Mouse (Mus musculus) hindbrain, embryonic 11.5 days (tissue): ENCODE measurements around the gene Pdzd2. TPM values are rescaled to one million over a fixed set of nuclear protein-coding genes. Genes with fewer than 3 reads are reported as not detected.

Experiments
- ATAC-seq: fragments of 200-750 bp; cut with Nextera tagmentation; 2 replicates; pipeline ENCODE4 v1.8.0; 2017; ENCODE audit warnings: mild to moderate bottlenecking, moderate TSS enrichment, moderate library complexity; ENCODE audit not compliant: low FRiP score
- DNase-seq: peaks from one replicate; pipeline ENCODE4 v3.0.0-alpha.2; 2015; ENCODE audit warnings: low spot score
- H3K27ac ChIP-seq: fragments of 300-500 bp; sonication (generic); 2 replicates; pipeline ENCODE4 v1.5.1; 2014; ENCODE audit warnings: mild to moderate bottlenecking, low read depth, low read length
- H3K27me3 ChIP-seq: fragments of 300-500 bp; sonication (generic); 2 replicates; pipeline ENCODE4 v1.6.1; 2014; ENCODE audit warnings: mild to moderate bottlenecking, low read length, moderate library complexity, mixed read lengths; ENCODE audit not compliant: control insufficient read depth, insufficient read depth
- H3K36me3 ChIP-seq: fragments of 300-500 bp; sonication (generic); 2 replicates; pipeline ENCODE4 v1.6.1; 2014; ENCODE audit warnings: mild to moderate bottlenecking, low read length, moderate library complexity, mixed read lengths; ENCODE audit not compliant: control insufficient read depth, insufficient read depth
- H3K4me1 ChIP-seq: fragments of 300-500 bp; sonication (generic); replicated peaks from 2 replicates; pipeline ENCODE4 v1.6.1; 2014; ENCODE audit warnings: low read length, mixed read lengths; ENCODE audit not compliant: control insufficient read depth, insufficient read depth
- H3K4me2 ChIP-seq: fragments of 300-500 bp; sonication (generic); replicated peaks from 2 replicates; pipeline ENCODE4 v1.6.1; 2014; ENCODE audit warnings: mild to moderate bottlenecking, low read depth, low read length
- H3K4me3 ChIP-seq: fragments of 300-500 bp; sonication (generic); 2 replicates; pipeline ENCODE4 v1.5.1; 2014; ENCODE audit warnings: low read depth, low read length
- H3K9ac ChIP-seq: fragments of 300-500 bp; sonication (generic); 2 replicates; pipeline ENCODE4 v1.6.1; 2014; ENCODE audit warnings: low read depth, low read length
- H3K9me3 ChIP-seq: fragments of 300-500 bp; sonication (generic); 2 replicates; pipeline ENCODE4 v1.6.1; 2016; ENCODE audit warnings: low read length; ENCODE audit not compliant: control insufficient read depth
- WGBS: fragments of 180-500 bp; shearing (Covaris S2); extraction: QIAGEN DNeasy Blood & Tissue Kit; methylation state at CpG from one replicate; pipeline ENCODE4 v1.1.7; 2014; 5-methylcytosine and 5-hydroxymethylcytosine counted together
- polyA plus RNA-seq: library from polyadenylated mRNA; unstranded; fragments of >200 nt; fragmentation: Nextera tagmentation; extraction: Ambion mirVana; gene quantifications from 2 replicates; pipeline ENCODE4 v1.2.1, GENCODE M21; 2014

Pdzd2 gene
- polyA plus RNA-seq, 1 experiment from 2014 or later = 5.5 TPM

DNA sequence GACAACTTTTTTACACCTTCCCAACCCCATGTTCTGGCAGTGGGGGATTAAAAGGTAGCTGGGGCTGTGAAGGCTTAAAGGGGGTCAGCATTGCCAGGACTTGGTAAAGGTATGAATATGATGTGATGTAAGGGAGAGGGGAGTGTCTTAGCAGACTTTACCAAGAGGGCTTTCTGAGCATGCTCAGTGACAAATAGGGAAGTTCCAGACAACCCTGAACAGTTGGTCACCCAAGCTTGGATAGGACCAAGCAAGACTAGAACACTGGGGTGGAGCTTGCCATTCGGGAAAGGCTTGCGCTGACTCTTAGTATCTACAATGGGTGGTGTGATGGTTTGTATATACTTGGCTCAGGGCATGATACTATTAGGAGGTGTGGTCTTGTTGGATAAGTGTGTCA lies 286.4 kb downstream of the Pdzd2 start:
- 90% methylated on average over 2 of the region's 2 CpGs for WGBS
- Histone ChIP-seq H3K4me1 (no peaks in the 10 kb centered on the region), H3K36me3 (no peaks in the 10 kb centered on the region), H3K27ac (no peak overlapping the region), H3K9ac (no peak overlapping the region), H3K4me2 (no peak overlapping the region), H3K9me3 (no peaks in the 10 kb centered on the region), H3K4me3 (no peak overlapping the region), H3K27me3 (no peaks in the 10 kb centered on the region)
- DNase-seq (no peak), ATAC-seq (no peak)

DNA sequence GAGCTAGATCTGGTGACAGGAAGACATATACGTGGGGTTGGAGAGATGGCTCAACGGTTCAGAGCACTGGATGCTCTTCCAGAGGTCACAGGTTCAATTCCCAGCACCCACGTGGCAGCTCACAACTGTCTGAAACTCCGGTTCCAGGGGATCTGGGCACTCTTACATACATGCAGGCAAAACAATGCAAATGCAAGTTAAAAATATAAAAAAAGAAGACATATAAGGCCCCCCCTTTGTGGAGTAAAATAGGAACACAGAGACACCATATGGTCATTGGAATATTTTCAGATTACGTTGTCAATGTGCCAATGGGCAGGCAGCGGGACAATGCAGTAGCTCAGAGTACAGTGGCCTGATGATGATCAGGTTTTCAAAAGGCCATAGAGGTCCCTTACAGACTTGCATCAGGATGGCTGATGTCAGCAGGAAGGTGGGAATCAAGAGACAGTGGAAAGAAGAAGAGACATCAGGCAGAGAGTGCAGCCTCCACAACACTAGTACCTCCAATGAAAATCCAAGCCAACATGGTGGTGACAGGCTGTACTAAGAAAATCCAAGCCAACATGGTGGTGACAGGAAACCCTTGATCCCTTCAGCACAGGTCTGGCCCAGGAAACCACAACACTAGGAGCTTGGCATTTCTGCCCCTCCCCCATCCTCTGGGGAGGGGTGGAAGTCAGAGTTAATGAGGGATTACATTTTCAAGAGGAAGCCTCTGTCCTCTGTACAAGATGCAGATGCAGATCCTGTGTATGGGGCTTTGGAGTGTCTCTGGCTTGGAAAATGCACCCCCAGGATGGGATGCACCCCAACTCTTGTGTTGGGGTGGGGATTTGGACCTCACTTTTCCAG lies 287.4 kb downstream of the Pdzd2 start:
- H3K9ac ChIP-seq = no peak overlapping the region
- no peaks in the 10 kb centered on the region for H3K36me3 ChIP-seq
- DNase-seq = no peak
- ATAC-seq = no peak
- H3K4me2 ChIP-seq = no peak overlapping the region
- H3K27ac ChIP-seq = no peak overlapping the region
- 89% methylated on average over 6 of the region's 6 CpGs for WGBS
- H3K4me1 ChIP-seq = no peaks in the 10 kb centered on the region
- H3K9me3 ChIP-seq = no peaks in the 10 kb centered on the region
- no peaks in the 10 kb centered on the region for H3K27me3 ChIP-seq
- H3K4me3 ChIP-seq = no peak overlapping the region

DNA sequence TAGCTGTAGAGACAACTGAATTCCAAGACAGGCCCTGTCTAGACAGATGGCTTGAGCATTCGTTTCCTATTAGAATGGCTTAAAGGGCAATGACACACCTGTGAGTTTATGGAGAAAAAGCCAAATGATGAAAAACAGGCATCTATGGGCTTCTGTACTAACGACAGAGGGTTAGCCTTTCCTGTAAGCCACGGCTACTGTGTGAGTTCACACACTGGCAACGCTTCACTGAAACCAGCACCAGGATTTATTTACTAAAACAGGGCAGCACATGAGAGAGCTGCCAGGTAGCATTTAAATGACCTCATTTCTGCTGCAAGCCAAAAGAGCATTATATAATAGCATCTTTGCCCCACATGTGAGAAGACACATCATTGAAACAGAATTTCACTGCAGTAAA lies 288.3 kb downstream of the Pdzd2 start:
- no peaks in the 10 kb centered on the region for H3K27me3 ChIP-seq
- H3K9ac ChIP-seq = no peak overlapping the region
- no peak overlapping the region for H3K27ac ChIP-seq
- no peaks in the 10 kb centered on the region for H3K4me1 ChIP-seq
- WGBS = 83% methylated on average over 4 of the region's 4 CpGs
- ATAC-seq (no peak), DNase-seq (no peak)
- no peak overlapping the region for H3K4me2 ChIP-seq
- no peaks in the 10 kb centered on the region for H3K9me3 ChIP-seq
- H3K36me3 ChIP-seq = no peaks in the 10 kb centered on the region
- H3K4me3 ChIP-seq = no peak overlapping the region

DNA sequence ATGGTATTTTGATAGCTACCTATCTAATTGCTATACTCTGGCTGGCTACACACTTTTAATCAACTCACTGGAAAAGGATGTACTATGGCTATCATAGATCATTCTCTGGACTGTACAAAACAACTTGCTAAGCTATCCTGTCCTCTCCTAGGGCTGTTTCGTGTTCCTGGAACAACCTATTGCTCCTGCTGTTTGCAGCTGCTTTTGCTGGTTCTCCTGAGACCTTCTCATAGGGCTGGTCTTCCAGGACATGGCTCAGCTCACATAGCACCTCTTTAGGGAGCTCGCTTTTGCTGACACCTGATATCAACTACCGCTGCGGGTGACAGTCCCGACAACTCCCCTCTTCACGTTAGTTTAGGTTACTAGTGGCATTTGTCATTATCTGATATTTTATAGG lies 288.9 kb downstream of the Pdzd2 start:
- no peak for DNase-seq
- WGBS = 91% methylated on average over 6 of the region's 6 CpGs
- H3K27ac ChIP-seq = no peak overlapping the region

DNA sequence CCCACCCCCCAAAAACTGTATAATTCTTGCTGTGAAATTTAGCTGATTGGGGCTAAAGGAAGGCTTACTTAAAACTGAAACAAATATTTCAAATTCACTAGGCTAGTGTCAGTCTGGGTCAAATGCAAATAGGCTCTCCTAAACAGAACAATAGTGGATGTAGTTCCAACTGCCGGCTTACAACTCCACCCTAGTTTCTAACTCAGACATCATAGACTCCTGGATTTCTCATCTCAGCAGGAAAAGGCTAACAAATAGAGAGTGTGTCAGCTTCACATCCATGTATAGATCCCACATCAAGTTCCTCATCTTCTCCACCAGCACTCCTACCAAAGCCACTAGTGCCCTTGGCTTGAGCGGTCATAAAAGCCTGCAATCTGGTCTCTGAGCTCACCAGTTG lies 290.4 kb downstream of the Pdzd2 start:
- Histone ChIP-seq H3K27me3 (no peaks in the 10 kb centered on the region), H3K4me3 (no peak overlapping the region), H3K36me3 (no peaks in the 10 kb centered on the region), H3K9ac (no peak overlapping the region), H3K9me3 (no peaks in the 10 kb centered on the region), H3K4me1 (no peaks in the 10 kb centered on the region), H3K4me2 (no peak overlapping the region), H3K27ac (no peak overlapping the region)
- ATAC-seq = no peak
- 72% methylated on average over 2 of the region's 2 CpGs for WGBS
- DNase-seq = no peak

More for the DNA sequence above, 288.9 kb downstream of the Pdzd2 start:
- Histone ChIP-seq H3K36me3 (no peaks in the 10 kb centered on the region), H3K27me3 (no peaks in the 10 kb centered on the region), H3K4me2 (no peak overlapping the region), H3K9me3 (no peaks in the 10 kb centered on the region), H3K9ac (no peak overlapping the region), H3K4me3 (no peak overlapping the region), H3K4me1 (no peaks in the 10 kb centered on the region)
- ATAC-seq = no peak

DNA sequence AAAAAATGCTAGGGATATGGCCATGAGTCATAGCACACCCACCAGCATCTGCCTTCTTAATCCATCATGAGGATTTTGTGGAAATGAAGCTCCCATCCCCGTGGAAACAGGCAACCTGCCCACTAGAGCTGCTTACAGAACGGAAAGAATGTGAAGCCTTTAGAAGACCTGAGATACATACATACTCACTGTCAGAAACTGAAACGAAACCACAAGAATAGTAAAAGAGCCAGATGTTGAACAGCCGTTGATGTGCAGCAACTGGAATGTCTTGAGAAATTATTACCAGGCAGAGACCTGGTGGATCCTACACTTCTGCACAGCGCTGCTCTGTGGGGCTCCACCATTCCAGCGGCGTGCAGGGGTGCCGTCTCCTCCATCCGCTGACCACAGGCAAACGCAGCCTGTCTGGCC lies 292.7 kb downstream of the Pdzd2 start:
- WGBS = 78% methylated on average over 10 of the region's 10 CpGs
- Histone ChIP-seq H3K27me3 (no peaks in the 10 kb centered on the region), H3K9me3 (no peaks in the 10 kb centered on the region), H3K4me2 (no peak overlapping the region), H3K4me1 (no peaks in the 10 kb centered on the region), H3K36me3 (no peaks in the 10 kb centered on the region), H3K4me3 (no peak overlapping the region), H3K27ac (no peak overlapping the region), H3K9ac (no peak overlapping the region)
- no peak for ATAC-seq
- DNase-seq = no peak

DNA sequence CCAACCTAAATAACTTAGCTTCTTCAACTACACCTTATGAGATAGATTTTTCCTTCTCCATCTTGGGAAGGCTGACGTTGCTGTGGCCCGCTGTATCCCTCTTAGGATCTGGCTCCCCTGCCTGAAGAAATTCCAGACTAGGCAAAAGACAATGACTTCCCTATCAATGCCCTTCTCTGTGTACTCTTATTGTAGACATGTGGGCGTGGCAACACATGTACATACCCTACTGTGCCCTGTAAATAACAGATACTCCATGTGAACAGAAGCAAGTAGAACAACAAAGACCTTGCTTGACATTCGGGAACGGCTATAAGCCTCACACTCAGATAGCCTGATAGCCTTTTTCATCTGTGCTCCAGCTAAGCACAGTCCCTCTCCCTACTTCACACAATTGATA lies 295.2 kb downstream of the Pdzd2 start:
- no peak for ATAC-seq
- H3K27ac ChIP-seq = no peak overlapping the region
- WGBS = 73% methylated on average over 5 of the region's 5 CpGs
- no peaks in the 10 kb centered on the region for H3K9me3 ChIP-seq
- H3K9ac ChIP-seq = no peak overlapping the region
- DNase-seq = no peak
- H3K4me3 ChIP-seq = no peak overlapping the region
- no peak overlapping the region for H3K4me2 ChIP-seq
- H3K27me3 ChIP-seq = no peaks in the 10 kb centered on the region
- no peaks in the 10 kb centered on the region for H3K36me3 ChIP-seq
- H3K4me1 ChIP-seq = no peaks in the 10 kb centered on the region

DNA sequence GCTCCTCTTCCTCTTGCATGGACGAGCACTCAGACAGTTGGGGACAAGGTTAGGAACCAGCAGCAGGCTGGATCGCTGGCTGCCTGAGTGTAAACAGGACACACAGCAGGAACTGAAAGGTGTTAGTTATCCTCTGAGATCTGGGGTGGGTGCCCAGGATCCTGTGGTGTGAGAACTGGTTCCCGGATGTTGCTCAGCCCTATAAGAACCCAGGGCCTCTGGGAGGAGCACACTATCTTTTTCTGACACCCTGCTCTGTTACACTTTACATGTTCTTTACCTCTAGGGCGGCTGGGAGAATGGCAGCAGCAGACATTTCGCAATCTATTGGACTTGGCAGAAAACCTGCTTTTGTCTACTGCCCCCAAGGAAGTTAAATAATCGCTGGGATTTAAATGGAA lies 300.4 kb downstream of the Pdzd2 start:
- no peak for DNase-seq
- Histone ChIP-seq H3K4me1 (no peaks in the 10 kb centered on the region), H3K9me3 (no peaks in the 10 kb centered on the region), H3K9ac (no peak overlapping the region), H3K27ac (no peak overlapping the region), H3K27me3 (no peaks in the 10 kb centered on the region), H3K4me2 (no peak overlapping the region), H3K4me3 (no peak overlapping the region), H3K36me3 (no peaks in the 10 kb centered on the region)
- WGBS = 67% methylated on average over 6 of the region's 6 CpGs
- ATAC-seq = no peak

DNA sequence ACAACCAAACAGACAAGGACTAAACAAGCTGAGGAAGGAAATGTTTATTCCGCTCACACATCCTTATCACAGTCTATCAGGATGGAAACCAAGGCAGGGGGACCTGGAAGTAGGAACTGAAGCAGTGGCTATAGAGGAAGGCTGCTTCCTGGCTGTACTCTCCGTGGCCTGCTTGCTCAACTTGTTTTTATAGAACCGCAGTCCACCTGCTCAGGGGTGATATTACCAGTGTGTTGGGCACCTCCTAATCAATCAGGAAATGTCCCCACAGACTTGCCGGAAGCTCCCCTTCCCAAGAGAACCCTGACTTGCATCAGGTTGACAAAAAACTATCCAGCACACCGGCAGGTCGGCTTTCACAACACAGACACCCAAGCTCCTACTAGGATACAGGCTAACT lies 301.0 kb downstream of the Pdzd2 start:
- no peak overlapping the region for H3K27ac ChIP-seq
- H3K36me3 ChIP-seq = no peaks in the 10 kb centered on the region
- H3K4me2 ChIP-seq = no peak overlapping the region
- H3K9me3 ChIP-seq = no peaks in the 10 kb centered on the region
- H3K27me3 ChIP-seq = no peaks in the 10 kb centered on the region
- no peaks in the 10 kb centered on the region for H3K4me1 ChIP-seq
- 74% methylated on average over 6 of the region's 6 CpGs for WGBS
- no peak for DNase-seq
- no peak overlapping the region for H3K4me3 ChIP-seq
- no peak overlapping the region for H3K9ac ChIP-seq
- ATAC-seq = no peak
